Mouse (Mus musculus) megakaryocyte, embryonic 14.5 days (primary cell): ENCODE measurements around the gene Ttll11. TPM values are rescaled to one million over a fixed set of nuclear protein-coding genes. Genes with fewer than 3 reads are reported as not detected.

Experiments used
- H3K27me3 ChIP-seq: replicated peaks from 2 replicates; pipeline ENCODE3; 2012; ENCODE audit warnings: inconsistent platforms
- H3K36me3 ChIP-seq: replicated peaks from 2 replicates; pipeline ENCODE3; 2012; ENCODE audit warnings: low read length, inconsistent platforms, mixed read lengths
- H3K4me1 ChIP-seq: 2 replicates; pipeline ENCODE4 v1.6.1; 2012; ENCODE audit warnings: inconsistent platforms
- H3K4me3 ChIP-seq: replicated peaks from 2 replicates; pipeline ENCODE3; 2012; ENCODE audit warnings: moderate library complexity, mild to moderate bottlenecking, inconsistent platforms
- H3K9me3 ChIP-seq: 2 replicates; pipeline ENCODE4 v1.6.1; 2012; ENCODE audit warnings: inconsistent platforms
- FLI1 ChIP-seq: IDR thresholded peaks from 2 replicates; pipeline ENCODE4 v1.6.1; 2012; ENCODE audit warnings: low read length, inconsistent platforms, mixed read lengths
- GATA1 ChIP-seq: IDR thresholded peaks from 3 replicates; pipeline ENCODE4 v1.6.1; 2012; ENCODE audit warnings: mixed read lengths, low read length, inconsistent platforms, borderline replicate concordance
- polyA plus RNA-seq: library from polyadenylated mRNA; stranded (reverse); fragments of >175 nt; gene quantifications from 2 replicates; pipeline ENCODE4 v1.2.3, GENCODE M21; 2012; ENCODE audit warnings: low replicate concordance; ENCODE audit not compliant: insufficient read depth

Gene Ttll11
- polyA plus RNA-seq, 1 experiment = 64.8 TPM

- TF ChIP-seq FLI1 = no peak
Measured at GRCm38 (mm10) chr2:35998416-35998815, 18.7 kb upstream of the Ttll11 start.

GRCm38 (mm10) chr2:35996753-35997152, 17.0 kb upstream of the Ttll11 start:
- no peaks in the 10 kb centered on the region for H3K36me3 ChIP-seq
- H3K9me3 ChIP-seq = peaks cover 18% of the 10 kb centered on the region
- H3K4me1 ChIP-seq = peaks cover 40% of the 10 kb centered on the region
- H3K27me3 ChIP-seq = peaks cover 48% of the 10 kb centered on the region
- TF ChIP-seq FLI1 (no peak), GATA1 (no peak)
- H3K4me3 ChIP-seq = peak overlapping the region; percentile 12

More at GRCm38 (mm10) chr2:35998416-35998815, 18.7 kb upstream of the Ttll11 start:
- no peak overlapping the region for H3K4me3 ChIP-seq
- peaks cover 44% of the 10 kb centered on the region for H3K4me1 ChIP-seq
- peaks cover 50% of the 10 kb centered on the region for H3K27me3 ChIP-seq
- no peaks in the 10 kb centered on the region for H3K36me3 ChIP-seq
- peaks cover 18% of the 10 kb centered on the region for H3K9me3 ChIP-seq

GRCm38 (mm10) chr2:35994303-35994702, 14.6 kb upstream of the Ttll11 start:
- peaks cover 55% of the 10 kb centered on the region for H3K27me3 ChIP-seq
- no peak overlapping the region for H3K4me3 ChIP-seq
- H3K9me3 ChIP-seq = peaks cover 13% of the 10 kb centered on the region
- no peaks in the 10 kb centered on the region for H3K36me3 ChIP-seq
- no peak for TF ChIP-seq GATA1
- no peak for TF ChIP-seq FLI1
- H3K4me1 ChIP-seq = peaks cover 24% of the 10 kb centered on the region

GRCm38 (mm10) chr2:35993481-35993880, 13.8 kb upstream of the Ttll11 start:
- peaks cover 5% of the 10 kb centered on the region for H3K9me3 ChIP-seq
- H3K36me3 ChIP-seq = no peaks in the 10 kb centered on the region
- H3K4me3 ChIP-seq = no peak overlapping the region
- no peak for TF ChIP-seq GATA1
- TF ChIP-seq FLI1 = no peak
- H3K27me3 ChIP-seq = peaks cover 51% of the 10 kb centered on the region
- H3K4me1 ChIP-seq = peaks cover 19% of the 10 kb centered on the region

GRCm38 (mm10) chr2:35992259-35992658, 12.5 kb upstream of the Ttll11 start:
- peaks cover 63% of the 10 kb centered on the region for H3K27me3 ChIP-seq
- peaks cover 4% of the 10 kb centered on the region; the same call in 1 of the 2 replicates for H3K9me3 ChIP-seq
- no peaks in the 10 kb centered on the region for H3K36me3 ChIP-seq
- H3K4me3 ChIP-seq = no peak overlapping the region
- TF ChIP-seq FLI1 (no peak), GATA1 (no peak)
- H3K4me1 ChIP-seq = peaks cover 14% of the 10 kb centered on the region

- Histone ChIP-seq H3K27me3 (peaks cover 65% of the 10 kb centered on the region), H3K36me3 (no peaks in the 10 kb centered on the region), H3K4me1 (peaks cover 51% of the 10 kb centered on the region), H3K9me3 (no peaks in the 10 kb centered on the region), H3K4me3 (peak overlapping the region; percentile 42)
- TF ChIP-seq GATA1 (no peak), FLI1 (no peak)
Measured at GRCm38 (mm10) chr2:35983869-35984268, 4.2 kb upstream of the Ttll11 start.

GRCm38 (mm10) chr2:35981872-35982271, 2.2 kb upstream of the Ttll11 start:
- no peak for TF ChIP-seq FLI1
- TF ChIP-seq GATA1 = no peak
- Histone ChIP-seq H3K4me1 (peaks cover 71% of the 10 kb centered on the region), H3K27me3 (peaks cover 55% of the 10 kb centered on the region), H3K36me3 (peaks cover 3% of the 10 kb centered on the region), H3K9me3 (no peaks in the 10 kb centered on the region), H3K4me3 (no peak overlapping the region)

- peaks cover 3% of the 10 kb centered on the region for H3K36me3 ChIP-seq
- H3K9me3 ChIP-seq = no peaks in the 10 kb centered on the region
- peaks cover 41% of the 10 kb centered on the region for H3K27me3 ChIP-seq
- H3K4me3 ChIP-seq = peak overlapping the region; percentile 95
- TF ChIP-seq FLI1 (no peak), GATA1 (no peak)
- peaks cover 54% of the 10 kb centered on the region for H3K4me1 ChIP-seq
Measured at GRCm38 (mm10) chr2:35978941-35979643, 621 bp downstream of the Ttll11 start.

- H3K36me3 ChIP-seq = peaks cover 3% of the 10 kb centered on the region
- peak overlapping the region; percentile 95 for H3K4me3 ChIP-seq
- H3K4me1 ChIP-seq = peaks cover 50% of the 10 kb centered on the region
- TF ChIP-seq FLI1 (no peak), GATA1 (no peak)
- peaks cover 40% of the 10 kb centered on the region for H3K27me3 ChIP-seq
- no peaks in the 10 kb centered on the region for H3K9me3 ChIP-seq
Measured at GRCm38 (mm10) chr2:35978276-35978933, 1.3 kb downstream of the Ttll11 start.

GRCm38 (mm10) chr2:35977749-35978148, 2.0 kb downstream of the Ttll11 start:
- peak overlapping the region; percentile 95 for H3K4me3 ChIP-seq
- peaks cover 3% of the 10 kb centered on the region for H3K36me3 ChIP-seq
- TF ChIP-seq FLI1 (no peak), GATA1 (no peak)
- peaks cover 50% of the 10 kb centered on the region for H3K4me1 ChIP-seq
- no peaks in the 10 kb centered on the region for H3K9me3 ChIP-seq
- H3K27me3 ChIP-seq = peaks cover 41% of the 10 kb centered on the region
